Mouse (Mus musculus) right cerebral cortex, postnatal 36 days (tissue): ENCODE data around the gene Samd13.

ENCODE experiments used
- DNase-seq, 2 experiments: peaks; one replicate each; pipeline ENCODE4 v3.0.0; 2022; ENCODE audit warnings: low spot score in 2 of 2, mixed read lengths in 1 of 2

The Samd13 gene

DNA sequence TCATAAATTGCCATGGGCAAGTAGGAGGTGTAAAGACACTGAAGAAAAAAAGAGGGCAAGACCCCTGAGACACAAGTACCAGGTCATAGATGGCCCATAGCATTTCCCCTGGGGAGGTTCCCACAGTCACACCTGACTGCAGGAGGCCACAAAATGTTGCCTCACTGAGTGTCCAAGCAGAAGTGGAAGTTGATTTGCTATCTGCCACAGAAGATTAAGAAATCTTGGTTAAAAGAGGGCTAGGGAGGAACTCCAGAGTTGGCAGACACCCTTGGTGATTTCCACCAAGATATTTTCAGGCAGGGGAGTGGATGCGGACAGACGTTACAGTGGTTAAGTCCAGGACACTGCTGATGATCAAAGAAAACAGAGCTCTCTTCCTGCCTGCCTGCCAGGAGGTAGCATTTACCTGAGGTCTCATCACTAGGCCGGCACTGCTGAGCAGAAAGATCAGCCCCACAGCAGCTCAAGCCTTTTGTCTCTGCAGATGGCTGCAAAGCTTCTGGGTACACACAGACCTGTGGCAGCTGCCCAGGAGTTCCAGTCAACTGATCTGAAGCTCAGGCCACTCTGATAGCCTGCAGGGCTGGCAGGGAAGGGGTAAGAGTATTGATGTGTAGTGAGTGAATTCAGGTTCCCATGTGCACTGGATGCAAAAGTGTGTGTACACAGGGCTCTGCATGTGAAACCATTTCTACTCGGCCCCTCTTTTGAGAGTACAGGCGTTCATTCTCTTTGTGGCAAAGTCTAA, 68.7 kb downstream of the Samd13 start:
- DNase-seq = no peak

DNA sequence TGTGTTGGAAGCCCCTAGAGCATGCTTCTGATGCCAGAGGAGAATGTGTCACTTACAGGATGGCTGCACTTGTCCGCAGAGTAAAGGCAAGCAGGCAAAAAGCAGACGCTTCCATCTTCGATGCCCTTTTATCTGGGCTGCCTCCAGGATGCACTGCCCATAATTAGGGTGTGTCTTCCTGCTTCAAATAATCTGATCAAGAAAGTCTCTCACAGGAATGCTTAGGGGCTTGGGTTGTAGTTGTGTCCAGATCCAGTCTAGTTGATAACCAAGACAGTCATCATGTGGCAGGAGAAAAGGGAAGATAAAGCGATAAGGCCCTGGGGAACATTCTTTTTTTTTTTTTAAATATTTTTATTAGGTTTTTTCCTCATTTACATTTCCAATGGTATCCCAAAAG, 69.9 kb downstream of the Samd13 start, which contains the start of gene Dnase2b:
TSS of gene Dnase2b (minus strand) at position 101 of the 400 bp plus-strand sequence.
- no peak for DNase-seq

DNA sequence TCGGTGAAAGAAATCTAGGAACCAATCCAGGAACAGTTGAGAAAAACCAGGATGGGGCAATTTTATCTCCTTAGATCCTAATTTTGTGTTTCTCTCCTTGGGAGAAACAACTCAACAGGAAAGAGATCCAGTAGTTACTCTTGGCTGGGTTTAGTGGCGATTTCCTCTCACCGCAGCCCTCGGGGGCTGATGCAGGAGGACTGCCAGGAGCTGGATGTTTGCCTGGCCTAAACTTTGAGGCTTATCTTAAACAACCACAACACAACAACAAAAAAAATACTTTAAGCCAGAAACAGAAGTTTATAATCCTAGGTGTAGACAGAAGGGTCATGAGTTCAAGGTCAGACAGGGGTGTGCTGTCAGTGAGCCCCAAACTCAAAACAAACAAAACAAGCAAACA, 73.6 kb downstream of the Samd13 start:
- no peak for DNase-seq

DNA sequence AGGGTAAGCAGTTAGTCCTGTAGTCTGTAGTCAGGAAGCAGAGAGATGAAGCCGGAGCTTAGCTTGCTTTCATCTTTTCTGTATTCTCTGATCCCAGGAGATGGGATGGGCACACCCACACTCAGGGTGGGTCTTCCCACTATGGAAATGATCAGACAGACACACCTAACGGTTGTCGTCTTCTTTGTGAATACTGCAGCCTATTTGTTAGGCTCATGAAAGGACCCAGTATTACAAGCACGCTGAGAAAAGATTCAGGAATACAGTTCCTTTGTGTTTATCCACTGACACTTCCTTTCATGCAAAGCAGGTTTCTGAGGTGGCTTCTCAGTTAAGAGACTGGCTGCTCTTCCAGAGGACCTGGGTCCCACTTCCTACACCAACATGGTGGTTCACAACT, 74.1 kb downstream of the Samd13 start:
- no peak for DNase-seq

DNA sequence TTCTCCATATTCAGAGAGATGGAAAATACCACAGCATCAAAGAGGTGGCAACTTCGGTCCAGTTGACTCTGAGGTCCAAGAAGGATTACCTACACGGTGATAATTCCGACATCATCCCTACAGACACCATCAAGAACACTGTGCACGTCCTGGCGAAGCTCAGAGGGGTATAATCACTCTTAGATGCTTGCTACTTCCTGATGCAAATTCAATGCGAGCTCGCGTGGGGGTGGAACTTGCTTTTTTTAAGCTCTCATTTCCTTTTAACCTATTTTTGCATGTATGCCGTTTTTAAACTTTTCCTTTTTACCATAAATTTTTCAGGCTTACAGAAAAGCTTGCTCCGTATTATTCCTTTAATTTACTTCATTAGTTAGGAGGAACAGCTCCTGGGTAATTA, 75.1 kb downstream of the Samd13 start:
- DNase-seq = peak in 1 of 2 experiments; percentile 72

DNA sequence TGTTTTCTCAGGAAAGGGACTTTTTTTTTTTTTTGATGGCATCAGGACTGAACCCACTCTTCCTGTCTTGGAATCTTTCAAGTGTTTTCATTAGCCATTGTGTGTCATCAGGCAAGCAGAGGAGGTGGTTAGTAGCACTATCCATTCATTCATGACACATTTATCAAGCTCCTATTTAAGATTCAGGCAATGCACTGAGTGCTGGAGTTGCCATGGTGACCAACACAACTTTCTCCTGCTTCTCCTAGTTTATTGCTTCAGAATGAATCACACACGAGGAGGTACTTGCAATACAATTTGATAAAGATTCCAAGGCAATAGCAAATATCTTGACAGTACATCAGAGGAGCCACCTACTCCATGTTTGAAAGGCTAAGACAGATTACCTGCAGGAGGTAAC, 78.0 kb downstream of the Samd13 start:
- peak; percentile 59 to 77 for DNase-seq

DNA sequence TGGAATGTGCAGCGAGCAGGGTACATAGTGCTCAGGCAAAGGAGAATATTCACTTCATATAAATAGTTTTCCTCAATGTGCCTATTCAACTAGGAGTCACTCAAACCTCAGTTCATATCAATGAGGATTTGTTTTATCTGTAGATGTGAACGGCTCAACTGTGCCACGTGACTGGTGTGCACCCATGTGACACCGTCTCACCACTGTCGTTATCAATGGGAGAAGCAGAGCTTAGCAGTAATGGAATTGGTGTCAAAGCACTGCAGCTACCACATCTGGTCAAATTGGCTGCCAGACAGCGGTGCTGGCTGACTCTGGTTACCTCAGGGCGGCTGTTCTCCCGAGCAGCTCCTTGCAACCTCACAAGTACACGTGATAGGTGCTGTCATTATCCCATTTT, 80.7 kb downstream of the Samd13 start:
- no peak for DNase-seq

DNA sequence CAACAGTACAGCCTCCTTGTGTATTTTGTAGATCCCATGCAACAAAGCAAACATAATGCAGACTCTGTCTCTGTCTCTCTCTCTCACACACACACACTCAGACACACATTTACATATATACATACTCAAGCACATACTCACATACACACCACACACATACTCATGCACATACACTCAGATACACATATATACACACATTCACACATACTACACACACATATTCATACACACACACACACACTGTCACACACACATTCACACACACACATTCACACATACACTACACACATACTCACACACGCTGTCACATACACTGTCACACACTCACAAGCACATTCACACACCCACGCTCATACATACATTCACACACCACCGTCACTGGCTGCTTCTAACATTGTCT, 82.9 kb downstream of the Samd13 start:
- no peak for DNase-seq

DNA sequence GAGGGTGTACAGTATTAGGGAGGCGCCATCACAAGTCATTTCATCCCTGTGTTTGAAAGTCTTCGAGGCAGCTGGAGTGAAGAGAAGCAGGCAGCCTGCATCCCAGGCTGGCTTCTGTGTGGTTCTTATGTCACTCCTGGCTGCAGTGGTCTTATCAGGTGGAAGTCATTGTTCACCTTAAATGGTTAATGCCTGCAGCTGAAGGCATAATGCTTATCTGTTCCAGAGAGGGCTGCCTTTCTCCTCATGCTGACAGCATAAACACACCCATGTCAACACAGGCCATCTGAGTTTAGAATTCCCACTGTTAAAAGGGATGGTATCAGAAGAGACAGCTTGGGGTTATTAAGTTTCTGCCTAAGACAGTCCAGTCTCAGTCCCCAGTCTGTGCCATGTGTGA, 84.2 kb downstream of the Samd13 start:
- no peak for DNase-seq

DNA sequence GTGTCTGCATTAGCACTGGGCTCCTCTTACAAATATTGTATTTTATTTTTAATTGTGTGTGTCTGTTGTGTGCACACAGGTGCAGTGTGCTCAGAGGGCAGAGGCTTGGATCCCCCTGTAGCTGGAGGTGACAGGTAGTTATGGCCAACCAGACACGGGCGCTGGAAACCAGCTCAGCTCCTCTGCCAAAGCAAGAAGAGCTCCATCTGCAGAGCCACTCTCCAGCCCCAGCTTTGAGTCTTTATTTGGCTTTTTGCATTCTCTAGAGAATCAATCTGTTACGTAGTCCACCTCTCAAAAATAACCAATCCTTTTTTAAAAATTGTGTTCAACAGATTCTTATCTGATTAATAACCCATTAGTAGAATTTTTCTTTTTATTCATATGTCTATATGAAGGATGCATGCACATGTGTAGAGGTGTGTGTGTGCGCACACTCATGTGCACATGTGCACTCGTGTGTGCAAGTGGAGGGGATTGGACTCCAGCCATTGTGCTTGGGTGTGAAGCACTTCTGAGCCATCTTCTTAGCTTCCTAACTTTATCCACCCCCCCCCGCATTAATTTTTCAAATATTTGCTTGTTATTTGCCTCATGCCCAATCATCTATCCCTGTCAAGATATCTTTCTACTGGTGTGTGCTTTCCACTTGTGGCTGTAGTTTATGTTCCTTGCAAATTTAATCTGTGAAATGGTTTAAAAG, 86.0 kb downstream of the Samd13 start:
- no peak for DNase-seq

DNA sequence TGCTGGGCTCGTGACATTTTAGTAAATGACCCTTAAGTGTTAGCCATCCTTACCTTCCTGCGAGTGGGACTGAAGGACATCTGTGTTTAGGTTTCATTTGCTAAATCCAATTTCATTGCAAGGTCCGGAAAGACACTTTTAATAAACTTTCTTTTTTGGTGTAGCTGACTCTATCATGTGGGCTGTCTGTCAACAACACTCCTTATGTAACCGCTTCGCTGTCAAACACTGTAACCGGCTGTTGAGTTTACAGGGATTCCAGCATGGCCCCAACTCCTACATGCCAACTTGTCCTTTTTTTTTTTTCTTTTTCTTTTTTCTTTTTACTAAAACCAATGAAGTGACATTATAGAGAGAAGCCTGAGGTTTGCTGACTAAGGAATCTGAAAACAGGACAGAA, 87.0 kb downstream of the Samd13 start:
- peak; percentile 20 to 53 for DNase-seq

DNA sequence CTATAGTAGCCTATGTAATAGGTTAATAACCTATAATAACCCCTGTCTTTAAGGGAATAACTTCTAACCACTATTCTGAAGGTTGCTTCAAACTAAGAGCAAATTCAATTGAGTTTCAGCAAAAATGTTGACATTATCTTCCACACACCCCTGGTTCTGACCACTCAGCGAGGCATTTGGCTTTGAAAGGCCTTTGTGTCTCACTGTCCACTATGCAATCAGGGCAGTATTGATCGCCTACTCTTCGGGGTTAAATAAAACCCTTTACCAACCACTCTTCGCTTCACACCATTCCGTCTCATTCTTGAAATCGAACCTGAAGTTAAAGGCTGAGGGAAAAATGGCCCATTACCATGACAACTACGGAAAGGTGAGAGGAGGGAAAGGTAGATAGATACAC, 88.5 kb downstream of the Samd13 start:
- no peak for DNase-seq

DNA sequence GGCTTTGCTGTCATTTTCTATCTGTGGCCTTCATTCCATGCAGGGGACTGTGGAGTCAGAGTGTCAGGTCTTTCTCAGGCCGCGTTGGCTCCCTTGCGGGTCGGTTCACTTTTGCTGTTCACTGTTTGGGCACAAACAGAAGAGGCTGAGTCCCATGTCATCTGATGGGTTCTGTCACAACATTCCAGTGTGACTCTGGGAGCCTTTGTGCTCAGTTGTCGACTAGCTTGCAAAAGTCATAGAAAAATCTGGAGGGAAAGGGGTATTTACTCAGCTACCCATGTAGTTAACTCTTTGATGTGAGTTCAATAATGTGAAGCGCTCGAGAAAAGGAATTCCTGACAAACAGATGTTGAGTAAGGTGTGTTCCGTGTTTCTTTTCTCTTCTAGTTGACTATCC, 89.0 kb downstream of the Samd13 start:
- DNase-seq = no peak

DNA sequence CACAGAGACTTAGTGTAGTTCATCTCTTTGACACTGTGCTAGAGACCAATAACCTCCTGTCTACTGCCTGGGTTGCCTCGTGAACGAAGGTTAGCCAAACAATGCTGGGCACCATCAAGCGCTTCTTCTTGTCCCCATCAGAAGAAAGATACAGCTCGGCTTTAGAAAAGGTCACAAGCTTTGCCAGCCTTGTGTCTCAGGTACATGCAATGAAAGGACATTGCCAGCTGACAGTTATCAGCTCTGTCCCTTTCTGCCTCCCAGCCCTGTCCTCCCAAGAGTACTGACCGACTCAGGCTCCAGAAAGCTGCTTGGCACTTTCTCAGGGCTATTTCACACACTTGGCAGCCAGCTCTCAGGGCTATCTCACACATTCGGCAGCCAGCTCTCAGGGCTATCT, 90.0 kb downstream of the Samd13 start:
- no peak for DNase-seq
